Mouse (Mus musculus) midbrain, embryonic 13.5 days (tissue): ENCODE data around the gene Olfr1219. TPM values are rescaled to one million over a fixed set of nuclear protein-coding genes. Genes with fewer than 3 reads are reported as not detected.

ENCODE experiments used
- ATAC-seq: fragments of 200-750 bp; cut with Nextera tagmentation; 2 replicates; pipeline ENCODE4 v1.8.0; 2017; ENCODE audit warnings: mild to moderate bottlenecking, moderate TSS enrichment, moderate library complexity
- H3K27ac ChIP-seq: fragments of 300-500 bp; sonication (generic); 2 replicates; pipeline ENCODE4 v1.5.1; 2015; ENCODE audit warnings: inconsistent platforms, mild to moderate bottlenecking, moderate library complexity
- H3K27me3 ChIP-seq: fragments of 300-500 bp; sonication (generic); 2 replicates; pipeline ENCODE4 v1.6.1; 2015; ENCODE audit warnings: mild to moderate bottlenecking, inconsistent platforms
- H3K36me3 ChIP-seq: fragments of 300-500 bp; sonication (generic); 2 replicates; pipeline ENCODE4 v1.6.1; 2015; ENCODE audit warnings: mild to moderate bottlenecking, inconsistent platforms
- H3K4me1 ChIP-seq: fragments of 300-500 bp; sonication (generic); replicated peaks from 2 replicates; pipeline ENCODE4 v1.6.1; 2015; ENCODE audit warnings: inconsistent platforms
- H3K4me2 ChIP-seq: fragments of 300-500 bp; sonication (generic); replicated peaks from 2 replicates; pipeline ENCODE4 v1.6.1; 2015; ENCODE audit warnings: moderate library complexity, mild to moderate bottlenecking, inconsistent platforms
- H3K4me3 ChIP-seq: fragments of 300-500 bp; sonication (generic); replicated peaks from 2 replicates; pipeline ENCODE4 v1.5.1; 2015; ENCODE audit warnings: mild to moderate bottlenecking, inconsistent platforms
- H3K9ac ChIP-seq: fragments of 300-500 bp; sonication (generic); replicated peaks from 2 replicates; pipeline ENCODE4 v1.6.1; 2015; ENCODE audit warnings: mild to moderate bottlenecking, inconsistent platforms
- H3K9me3 ChIP-seq: fragments of 300-500 bp; sonication (generic); 2 replicates; pipeline ENCODE4 v1.6.1; 2016; ENCODE audit warnings: mild to moderate bottlenecking, inconsistent platforms
- WGBS: fragments of 180-500 bp; shearing (Covaris S2); methylation state at CpG from one replicate; pipeline ENCODE4 v1.1.7; 2015; 5-methylcytosine and 5-hydroxymethylcytosine counted together
- polyA plus RNA-seq: library from polyadenylated mRNA; unstranded; fragments of >200 nt; fragmentation: Nextera tagmentation; extraction: Ambion mirVana; gene quantifications from 2 replicates; pipeline ENCODE4 v1.2.1, GENCODE M21; 2015

Gene Olfr1219
- polyA plus RNA-seq: not detected in 2 replicates

- no peaks in the 10 kb centered on the region for H3K9me3 ChIP-seq
- no peaks in the 10 kb centered on the region for H3K4me1 ChIP-seq
- ATAC-seq: no peak
- no peaks in the 10 kb centered on the region for H3K36me3 ChIP-seq
- no peak within 1 kb of the TSS for H3K4me3 ChIP-seq
- H3K9ac ChIP-seq: no peak within 1 kb of the TSS
- no peaks in the 10 kb centered on the region for H3K27me3 ChIP-seq
- no peak within 1 kb of the TSS for H3K4me2 ChIP-seq
- 69% methylated on average over 1 of the region's 1 CpGs for WGBS
- no peak within 1 kb of the TSS for H3K27ac ChIP-seq
These were observed at the start of gene Olfr1219 for GRCm38 (mm10) chr2:89083413-89083812. Gene Olfr1219, minus strand, starts transcription at chr2:89083513.

GRCm38 (mm10) chr2:89132954-89133353 lies 49.6 kb upstream of the Olfr1219 start, which contains the start of gene Olfr1222:
Gene Olfr1222, minus strand, starts transcription at chr2:89133054.
- Histone ChIP-seq H3K4me3 (no peak within 1 kb of the TSS), H3K9me3 (no peaks in the 10 kb centered on the region), H3K4me1 (no peaks in the 10 kb centered on the region), H3K9ac (no peak within 1 kb of the TSS), H3K27ac (no peak within 1 kb of the TSS), H3K27me3 (no peaks in the 10 kb centered on the region), H3K36me3 (no peaks in the 10 kb centered on the region), H3K4me2 (no peak within 1 kb of the TSS)
- no peak for ATAC-seq
- WGBS: 86% methylated on average over 3 of the region's 3 CpGs

GRCm38 (mm10) chr2:89117183-89117582 lies 33.9 kb upstream of the Olfr1219 start, which contains the start of gene Olfr1221:
Gene Olfr1221, minus strand, starts transcription at chr2:89117283.
- Histone ChIP-seq H3K27ac (no peak within 1 kb of the TSS), H3K9ac (no peak within 1 kb of the TSS), H3K27me3 (no peaks in the 10 kb centered on the region), H3K4me1 (no peaks in the 10 kb centered on the region), H3K4me2 (no peak within 1 kb of the TSS), H3K36me3 (no peaks in the 10 kb centered on the region), H3K9me3 (no peaks in the 10 kb centered on the region), H3K4me3 (no peak within 1 kb of the TSS)
- no peak for ATAC-seq
- 95% methylated on average over 2 of the region's 2 CpGs for WGBS

- no peaks in the 10 kb centered on the region for H3K4me1 ChIP-seq
- WGBS: 79% methylated on average over 3 of the region's 3 CpGs
- no peaks in the 10 kb centered on the region for H3K27me3 ChIP-seq
- ATAC-seq: no peak
- H3K9ac ChIP-seq: no peak within 1 kb of the TSS
- H3K4me2 ChIP-seq: no peak within 1 kb of the TSS
- no peak within 1 kb of the TSS for H3K4me3 ChIP-seq
- H3K9me3 ChIP-seq: peaks cover 4% of the 10 kb centered on the region; the same call in 1 of the 2 replicates
- no peak within 1 kb of the TSS for H3K27ac ChIP-seq
- H3K36me3 ChIP-seq: no peaks in the 10 kb centered on the region
These were observed 23.4 kb upstream of the Olfr1219 start, which contains the start of gene Olfr1220 for GRCm38 (mm10) chr2:89106735-89107134. Gene Olfr1220, minus strand, starts transcription at chr2:89106835.

DNA sequence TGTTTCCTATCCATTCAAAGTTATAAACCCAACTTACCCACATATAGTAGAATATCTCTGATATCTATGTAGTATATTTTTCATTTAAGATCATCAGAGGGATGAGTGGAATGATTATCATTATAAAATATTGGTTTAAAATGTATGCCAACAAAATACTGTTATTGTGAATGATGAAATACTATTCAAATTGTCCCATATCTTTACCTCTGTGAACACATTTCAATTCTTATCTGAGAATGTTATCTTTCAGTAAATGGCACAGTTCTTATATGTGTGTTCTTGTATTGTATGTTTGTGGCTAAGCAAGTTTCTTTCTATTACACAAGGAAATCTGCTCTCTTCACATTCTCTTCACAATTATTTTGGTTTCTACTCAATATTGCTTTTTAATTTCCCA lies 22.3 kb upstream of the Olfr1219 start:
- Histone ChIP-seq H3K4me3 (no peak overlapping the region), H3K27ac (no peak overlapping the region), H3K4me2 (no peak overlapping the region), H3K9me3 (peaks cover 4% of the 10 kb centered on the region; the same call in 1 of the 2 replicates), H3K4me1 (no peaks in the 10 kb centered on the region), H3K9ac (no peak overlapping the region), H3K27me3 (no peaks in the 10 kb centered on the region), H3K36me3 (no peaks in the 10 kb centered on the region)
- no peak for ATAC-seq

- H3K4me2 ChIP-seq: no peak overlapping the region
- WGBS: 93% methylated on average over 1 of the region's 1 CpGs
- no peak overlapping the region for H3K4me3 ChIP-seq
- no peaks in the 10 kb centered on the region for H3K9me3 ChIP-seq
- no peak for ATAC-seq
- no peak overlapping the region for H3K27ac ChIP-seq
- no peaks in the 10 kb centered on the region for H3K27me3 ChIP-seq
- no peaks in the 10 kb centered on the region for H3K4me1 ChIP-seq
- no peak overlapping the region for H3K9ac ChIP-seq
- H3K36me3 ChIP-seq: no peaks in the 10 kb centered on the region
These were observed 10.5 kb upstream of the Olfr1219 start for GRCm38 (mm10) chr2:89093848-89094247.

DNA sequence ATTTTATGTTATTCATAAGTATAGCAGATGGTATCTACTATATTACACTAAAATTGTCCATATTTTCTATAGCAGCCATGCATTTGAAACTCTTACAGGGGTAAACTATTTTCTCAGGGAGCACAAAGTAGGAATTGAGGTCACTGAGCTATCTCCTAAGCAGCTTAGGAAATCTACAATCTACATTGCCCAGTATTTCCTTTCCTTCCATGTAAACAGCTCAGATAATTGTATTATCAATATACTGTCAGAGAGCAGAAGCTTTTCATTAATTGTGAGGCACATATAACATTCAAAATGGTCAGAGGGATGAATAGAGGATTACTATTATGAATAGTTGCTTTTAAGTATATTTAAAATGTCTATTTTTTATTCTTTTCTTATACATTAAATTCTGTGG lies 1.8 kb downstream of the Olfr1219 start:
- no peaks in the 10 kb centered on the region for H3K36me3 ChIP-seq
- H3K27me3 ChIP-seq: no peaks in the 10 kb centered on the region
- H3K9me3 ChIP-seq: no peaks in the 10 kb centered on the region
- no peak overlapping the region for H3K27ac ChIP-seq
- no peak overlapping the region for H3K4me2 ChIP-seq
- no peak overlapping the region for H3K4me3 ChIP-seq
- H3K9ac ChIP-seq: no peak overlapping the region
- no peaks in the 10 kb centered on the region for H3K4me1 ChIP-seq
- ATAC-seq: no peak

DNA sequence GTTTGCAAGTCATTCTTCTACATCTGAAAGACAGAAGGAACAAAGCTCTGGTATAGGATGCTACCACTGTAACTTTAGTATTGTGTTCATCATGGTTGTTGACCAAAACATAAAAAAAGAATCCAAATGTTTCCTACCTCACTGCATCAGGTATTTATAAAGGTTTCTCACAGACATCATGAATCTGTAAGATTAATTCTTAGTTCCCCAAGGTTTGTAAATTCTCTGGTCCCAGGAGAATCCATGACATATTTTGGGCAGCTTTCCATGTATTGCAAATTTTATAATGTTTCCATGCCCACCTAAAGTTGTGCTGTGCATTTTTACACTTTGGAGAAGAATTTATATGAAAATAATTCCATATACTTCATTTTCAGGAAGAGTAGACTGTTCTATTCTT lies 22.2 kb downstream of the Olfr1219 start, which contains the start of gene Olfr1218:
Olfr1218 (minus strand) TSS at position 101 of the 400 bp plus-strand sequence.
- no peaks in the 10 kb centered on the region for H3K4me1 ChIP-seq
- no peak within 1 kb of the TSS for H3K9ac ChIP-seq
- ATAC-seq: no peak
- no peak within 1 kb of the TSS for H3K4me3 ChIP-seq
- no peak within 1 kb of the TSS for H3K4me2 ChIP-seq
- no peaks in the 10 kb centered on the region for H3K9me3 ChIP-seq
- no peak within 1 kb of the TSS for H3K27ac ChIP-seq
- no peaks in the 10 kb centered on the region for H3K36me3 ChIP-seq
- no peaks in the 10 kb centered on the region for H3K27me3 ChIP-seq

DNA sequence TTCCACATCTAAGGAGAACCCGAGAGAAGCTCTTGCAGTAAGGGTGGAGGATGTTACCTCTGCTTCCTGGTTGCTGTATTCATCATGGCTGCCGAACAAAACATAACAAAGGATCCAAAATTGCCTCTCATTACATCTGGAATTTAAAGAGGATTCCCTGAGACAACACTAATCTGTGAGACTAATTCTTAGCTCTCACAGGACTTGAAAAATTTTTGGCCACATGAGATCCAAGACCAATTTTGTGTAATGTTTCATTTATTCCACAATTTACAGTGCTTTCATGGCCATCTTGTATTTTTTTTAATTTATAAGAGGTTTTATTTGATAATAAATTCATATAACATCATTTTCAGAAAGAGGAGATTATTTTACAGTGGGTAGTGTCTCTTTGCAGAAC lies 51.3 kb downstream of the Olfr1219 start, which contains the start of gene Olfr1217:
Olfr1217 (minus strand) TSS at position 101 of the 400 bp plus-strand sequence.
- H3K4me1 ChIP-seq: no peaks in the 10 kb centered on the region
- no peak within 1 kb of the TSS for H3K9ac ChIP-seq
- no peak within 1 kb of the TSS for H3K27ac ChIP-seq
- no peaks in the 10 kb centered on the region for H3K9me3 ChIP-seq
- no peaks in the 10 kb centered on the region for H3K36me3 ChIP-seq
- no peak within 1 kb of the TSS for H3K4me2 ChIP-seq
- WGBS: 76% methylated on average over 2 of the region's 2 CpGs
- no peak within 1 kb of the TSS for H3K4me3 ChIP-seq
- no peaks in the 10 kb centered on the region for H3K27me3 ChIP-seq
- ATAC-seq: no peak

Other genes with a start within 250 kb of the Olfr1219 start
- not detected in 2 replicates for gene Olfr1204, start 234.2 kb downstream of the Olfr1219 start, polyA plus RNA-seq
- not detected in 2 replicates for gene Olfr1206, start 220.3 kb downstream of the Olfr1219 start, polyA plus RNA-seq
- not detected in 2 replicates for gene Olfr1208, start 181.2 kb downstream of the Olfr1219 start, polyA plus RNA-seq
- gene Olfr1209, start 168.4 kb downstream of the Olfr1219 start, polyA plus RNA-seq: not detected in 2 replicates
- gene Olfr1211, start 145.4 kb downstream of the Olfr1219 start, polyA plus RNA-seq: not detected in 2 replicates
- gene Olfr1212, start 129.5 kb downstream of the Olfr1219 start, polyA plus RNA-seq: not detected in 2 replicates
- gene Gm13762, start 103.2 kb downstream of the Olfr1219 start, polyA plus RNA-seq: not detected in 2 replicates
- gene Olfr1214, start 90.9 kb downstream of the Olfr1219 start, polyA plus RNA-seq: not detected in 2 replicates
- not detected in 2 replicates for gene Olfr1215, start 76.5 kb downstream of the Olfr1219 start, polyA plus RNA-seq
- gene Olfr1216, start 65.2 kb downstream of the Olfr1219 start, polyA plus RNA-seq: not detected in 2 replicates
- not detected in 2 replicates for gene Olfr1217, start 51.4 kb downstream of the Olfr1219 start, polyA plus RNA-seq
- not detected in 2 replicates for gene Olfr1218, start 22.3 kb downstream of the Olfr1219 start, polyA plus RNA-seq
- gene Olfr1220, start 23.3 kb upstream of the Olfr1219 start, polyA plus RNA-seq: not detected in 2 replicates
- not detected in 2 replicates for gene Olfr1221, start 33.8 kb upstream of the Olfr1219 start, polyA plus RNA-seq
- gene Olfr1222, start 49.5 kb upstream of the Olfr1219 start, polyA plus RNA-seq: not detected in 2 replicates
- gene Olfr1223, start 68.0 kb upstream of the Olfr1219 start, polyA plus RNA-seq: not detected in 2 replicates
- gene Olfr1224-ps1, start 80.6 kb upstream of the Olfr1219 start, polyA plus RNA-seq: not detected in 2 replicates
- not detected in 2 replicates for gene Olfr1225, start 91.2 kb upstream of the Olfr1219 start, polyA plus RNA-seq
- gene Olfr1226, start 116.5 kb upstream of the Olfr1219 start, polyA plus RNA-seq: not detected in 2 replicates
- not detected in 2 replicates for gene Olfr1228, start 170.5 kb upstream of the Olfr1219 start, polyA plus RNA-seq
- not detected in 2 replicates for gene Olfr1229, start 204.5 kb upstream of the Olfr1219 start, polyA plus RNA-seq
- not detected in 2 replicates for gene Olfr1230, start 213.8 kb upstream of the Olfr1219 start, polyA plus RNA-seq
- gene Olfr1231, start 223.6 kb upstream of the Olfr1219 start, polyA plus RNA-seq: not detected in 2 replicates
- gene Olfr1232, start 246.2 kb upstream of the Olfr1219 start, polyA plus RNA-seq: not detected in 2 replicates